1 mouse cellular context compared by ENCODE assay signal in genomic region chr4:150015436-150015835, GRCm38 (mm10).
TF ChIP-seq lines count a peak whose summit lies in the region.

No protein-coding gene starts in this region.

TF ChIP-seq in MEL, 35 proteins besides CTCF, POLR2A, EP300 and RAD21 (continued from another document):
- TF ChIP-seq MAZ (IDR thresholded peaks at IDR 0.05; ENCODE audit: low read depth, low read length) = 0 out of 2 replicates have a peak, but pooled peaks have one; percentile 39
- TF ChIP-seq SIN3A (IDR thresholded peaks at IDR 0.05; ENCODE audit: low read length) = peak; percentile 30; the same call in 1 of the 2 replicates
- TF ChIP-seq HCFC1 (IDR thresholded peaks at IDR 0.05; ENCODE audit: low read depth, low read length) = 0 out of 2 replicates have a peak, but pooled peaks have one; percentile 26
- TF ChIP-seq BHLHE40 (IDR thresholded peaks at IDR 0.05; ENCODE audit: borderline replicate concordance, low read depth, low read length) = peak; percentile 12; the same call in 1 of the 2 replicates
